Mouse (Mus musculus): ENCODE measurements around the gene Zfp853.

Gene Zfp853

GRCm38 (mm10) chr5:143253186-143253880, 40.1 kb downstream of the Zfp853 start:
- DNase-seq (ENCODE audit: low spot score in 2 of 2) = no peak

- DNase-seq (ENCODE audit: low spot score in 2 of 2) = no peak
Measured at GRCm38 (mm10) chr5:143252791-143253185, 40.6 kb downstream of the Zfp853 start.

DNA sequence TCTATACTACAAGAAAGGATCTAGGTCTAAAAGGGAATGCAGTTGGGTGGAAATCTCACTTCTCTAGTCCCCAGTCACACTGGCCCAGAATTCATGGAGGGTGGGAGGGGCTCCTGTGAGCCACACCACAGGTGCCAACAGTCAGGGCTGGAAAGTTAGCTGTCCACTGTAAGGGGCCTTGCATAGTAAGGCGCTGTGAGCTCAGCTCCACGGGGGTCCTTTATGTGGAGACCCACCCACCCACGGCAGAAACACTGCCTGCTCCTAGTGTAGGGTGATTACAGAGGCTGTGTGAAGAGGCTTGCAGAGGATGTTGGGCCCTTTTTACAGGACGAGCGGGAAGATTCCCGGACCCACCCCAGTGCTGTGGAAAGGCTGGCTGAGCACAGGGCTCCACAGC, 41.4 kb downstream of the Zfp853 start:
- DNase-seq (ENCODE audit: low spot score in 2 of 2) = no peak

DNA sequence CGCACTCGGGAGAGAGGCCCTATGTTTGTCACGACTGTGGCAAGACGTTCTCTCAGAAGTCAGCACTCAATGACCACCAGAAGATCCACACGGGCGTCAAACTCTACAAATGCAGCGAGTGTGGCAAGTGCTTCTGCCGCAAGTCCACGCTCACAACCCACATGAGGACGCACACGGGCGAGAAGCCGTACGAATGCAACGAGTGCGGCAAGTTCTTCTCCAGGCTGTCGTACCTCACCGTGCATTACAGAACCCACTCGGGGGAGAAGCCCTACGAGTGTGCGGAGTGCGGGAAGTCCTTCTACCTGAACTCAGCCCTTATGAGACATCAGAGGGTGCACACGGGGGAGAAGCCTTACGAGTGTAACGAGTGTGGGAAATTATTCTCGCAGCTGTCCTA, 48.5 kb downstream of the Zfp853 start:
- DNase-seq (ENCODE audit: low spot score in 2 of 2) = no peak

All from right cerebral cortex, adult 2 months (tissue).